Mouse (Mus musculus) granulocyte monocyte progenitor cell, adult 5-6 weeks (primary cell): ENCODE data around the gene Itga5. TPM values are rescaled to one million over a fixed set of nuclear protein-coding genes. Genes with fewer than 3 reads are reported as not detected.
A peak's percentile ranks its signal among the peaks of the same experiment; 100 is the strongest.
"Not testable (repeated sequence)": the region's sequence is repeated elsewhere in the genome, so short reads cannot be mapped to it uniquely, and the experiment has no call there.

Experiments used
- ATAC-seq: replicated peaks from 2 replicates; pipeline ENCODE4 v1.8.0; 2016; ENCODE audit warnings: mild to moderate bottlenecking, moderate TSS enrichment, inconsistent platforms; ENCODE audit not compliant: poor library complexity, severe bottlenecking
- total RNA-seq, 2 experiments: library from RNA; stranded (forward) in 1 of 2; stranded (reverse) in 1 of 2; fragments of 200-712, 200-1000 nt in 1 of 2; fragments of >200 nt in 1 of 2; fragmentation: Nextera tagmentation in 1 of 2; gene quantifications; 2 replicates each; pipeline ENCODE4 v1.2.3; 2014 to 2017

The Itga5 gene
- total RNA-seq (2014; fragmentation: Nextera tagmentation) (24.7 and 29.8 TPM in 2 replicates), total RNA-seq (2017) (5.0 and 12.7 TPM in 2 replicates)

- peak; percentile 44 for ATAC-seq
Measured at GRCm38 (mm10) chr15:103366376-103367149, at the start of gene Itga5. Gene Itga5, minus strand, starts transcription at chr15:103366763.

GRCm38 (mm10) chr15:103405586-103405985 is 39.0 kb upstream of the Itga5 start:
- ATAC-seq = not testable (repeated sequence)

GRCm38 (mm10) chr15:103401361-103401760 is 34.8 kb upstream of the Itga5 start:
- ATAC-seq = no peak

- ATAC-seq = no peak
Measured at GRCm38 (mm10) chr15:103393577-103393976, 27.0 kb upstream of the Itga5 start.

- ATAC-seq = peak; percentile 90
Measured at GRCm38 (mm10) chr15:103388556-103389145, 22.1 kb upstream of the Itga5 start.

GRCm38 (mm10) chr15:103383771-103384488 is 17.4 kb upstream of the Itga5 start:
- ATAC-seq = no peak

GRCm38 (mm10) chr15:103382795-103383406 is 16.3 kb upstream of the Itga5 start:
- peak; percentile 35; the same call in 1 of the 2 replicates for ATAC-seq

- ATAC-seq = peak; percentile 49
Measured at GRCm38 (mm10) chr15:103382075-103382474, 15.5 kb upstream of the Itga5 start.

GRCm38 (mm10) chr15:103378665-103379356 is 12.2 kb upstream of the Itga5 start:
- ATAC-seq = no peak; the same call in 1 of the 2 replicates

- no peak for ATAC-seq
Measured at GRCm38 (mm10) chr15:103377752-103378664, 11.4 kb upstream of the Itga5 start.

GRCm38 (mm10) chr15:103376837-103377269 is 10.3 kb upstream of the Itga5 start:
- peak; percentile 42 for ATAC-seq

GRCm38 (mm10) chr15:103375112-103375800 is 8.7 kb upstream of the Itga5 start:
- no peak; the same call in 1 of the 2 replicates for ATAC-seq

- ATAC-seq = no peak
Measured at GRCm38 (mm10) chr15:103372461-103372860, 5.9 kb upstream of the Itga5 start.

GRCm38 (mm10) chr15:103371741-103372140 is 5.2 kb upstream of the Itga5 start:
- no peak for ATAC-seq

GRCm38 (mm10) chr15:103371208-103371607 is 4.6 kb upstream of the Itga5 start:
- no peak for ATAC-seq

GRCm38 (mm10) chr15:103370462-103370861 is 3.9 kb upstream of the Itga5 start:
- peak; percentile 89 for ATAC-seq

GRCm38 (mm10) chr15:103369123-103369522 is 2.6 kb upstream of the Itga5 start:
- ATAC-seq = no peak
